Mouse (Mus musculus) hindbrain, embryonic 10.5 days (tissue): Measurements from ENCODE around the gene Glrx. TPM values are rescaled to one million over a fixed set of nuclear protein-coding genes. Genes with fewer than 3 reads are reported as not detected.

Experiments used
- DNase-seq: peaks from one replicate; pipeline ENCODE4 v3.0.0-alpha.2; 2017; ENCODE audit warnings: low spot score
- H3K27ac ChIP-seq: fragments of 300-500 bp; sonication (generic); 2 replicates; pipeline ENCODE4 v1.5.1; 2016; ENCODE audit warnings: mild to moderate bottlenecking, moderate library complexity
- H3K27me3 ChIP-seq: fragments of 300-500 bp; sonication (generic); 2 replicates; pipeline ENCODE4 v1.6.1; 2016; ENCODE audit warnings: mild to moderate bottlenecking; ENCODE audit not compliant: poor library complexity, insufficient read depth, severe bottlenecking
- H3K36me3 ChIP-seq: fragments of 300-500 bp; sonication (generic); 2 replicates; pipeline ENCODE4 v1.6.1; 2016; ENCODE audit warnings: mild to moderate bottlenecking, moderate library complexity
- H3K4me1 ChIP-seq: fragments of 300-500 bp; sonication (generic); replicated peaks from 2 replicates; pipeline ENCODE4 v1.6.1; 2016; ENCODE audit warnings: mild to moderate bottlenecking
- H3K4me3 ChIP-seq: fragments of 300-500 bp; sonication (generic); 2 replicates; pipeline ENCODE4 v1.5.1; 2016; ENCODE audit warnings: mild to moderate bottlenecking, moderate library complexity
- H3K9me3 ChIP-seq: fragments of 300-500 bp; sonication (generic); 2 replicates; pipeline ENCODE4 v1.6.1; 2016; ENCODE audit warnings: mild to moderate bottlenecking, moderate library complexity
- WGBS: fragments of 180-500 bp; shearing (Covaris S2); methylation state at CpG from one replicate; pipeline ENCODE4 v1.1.7; 2016; 5-methylcytosine and 5-hydroxymethylcytosine counted together
- polyA plus RNA-seq: library from polyadenylated mRNA; unstranded; fragments of >200 nt; fragmentation: Nextera tagmentation; extraction: Ambion mirVana; gene quantifications from 2 replicates; pipeline ENCODE4 v1.2.1, GENCODE M21; 2016

The Glrx gene
- 38.4 and 39.9 TPM in 2 replicates for polyA plus RNA-seq

GRCm38 (mm10) chr13:75839719-75840481 lies at the start of gene Glrx:
Gene Glrx, plus strand, starts transcription at chr13:75839868.
- Histone ChIP-seq H3K4me1 (peaks cover 55% of the 10 kb centered on the region), H3K4me3 (peak within 1 kb of the TSS; percentile 62), H3K9me3 (no peaks in the 10 kb centered on the region), H3K36me3 (no peaks in the 10 kb centered on the region), H3K27ac (peak within 1 kb of the TSS; percentile 85), H3K27me3 (no peaks in the 10 kb centered on the region)
- peak; percentile 64 for DNase-seq
- under 1% methylated on average over 12 of the region's 12 CpGs for WGBS

DNA sequence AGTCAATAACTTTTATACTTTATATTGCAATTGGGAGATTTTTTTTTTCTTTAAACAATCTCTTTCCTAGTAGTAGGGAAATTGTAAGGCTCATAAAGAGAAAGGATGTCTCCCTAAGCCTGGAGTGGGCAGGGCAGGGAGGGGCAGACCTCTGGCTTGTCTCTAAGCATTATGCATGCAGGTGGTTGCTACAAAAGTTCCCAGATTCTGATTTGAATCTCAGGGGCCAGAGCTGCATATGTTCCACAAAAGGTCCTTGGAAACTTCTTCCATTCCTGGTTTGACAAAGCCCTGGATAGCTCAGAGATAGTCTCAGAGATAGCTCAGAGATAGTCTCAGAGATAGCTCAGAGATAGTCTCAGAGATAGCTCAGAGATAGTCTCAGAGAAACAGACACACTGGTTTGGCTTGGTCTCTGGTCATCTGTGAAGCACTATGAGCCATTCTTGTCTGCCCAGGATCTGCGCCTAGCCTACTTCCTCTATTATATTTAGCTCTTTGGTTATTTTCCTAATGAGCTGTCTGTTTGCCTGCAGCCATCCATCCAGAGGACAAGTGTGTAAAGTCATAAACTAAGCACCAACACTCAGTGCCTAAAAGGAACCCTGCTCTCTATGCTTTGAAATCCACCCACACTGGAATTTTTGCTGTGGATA lies 49.0 kb upstream of the Glrx start:
- no peaks in the 10 kb centered on the region for H3K4me1 ChIP-seq
- H3K36me3 ChIP-seq = no peaks in the 10 kb centered on the region
- H3K27ac ChIP-seq = no peak overlapping the region
- no peak for DNase-seq
- H3K27me3 ChIP-seq = no peaks in the 10 kb centered on the region
- 89% methylated on average over 1 of the region's 1 CpGs for WGBS
- H3K4me3 ChIP-seq = no peak overlapping the region
- H3K9me3 ChIP-seq = no peaks in the 10 kb centered on the region

DNA sequence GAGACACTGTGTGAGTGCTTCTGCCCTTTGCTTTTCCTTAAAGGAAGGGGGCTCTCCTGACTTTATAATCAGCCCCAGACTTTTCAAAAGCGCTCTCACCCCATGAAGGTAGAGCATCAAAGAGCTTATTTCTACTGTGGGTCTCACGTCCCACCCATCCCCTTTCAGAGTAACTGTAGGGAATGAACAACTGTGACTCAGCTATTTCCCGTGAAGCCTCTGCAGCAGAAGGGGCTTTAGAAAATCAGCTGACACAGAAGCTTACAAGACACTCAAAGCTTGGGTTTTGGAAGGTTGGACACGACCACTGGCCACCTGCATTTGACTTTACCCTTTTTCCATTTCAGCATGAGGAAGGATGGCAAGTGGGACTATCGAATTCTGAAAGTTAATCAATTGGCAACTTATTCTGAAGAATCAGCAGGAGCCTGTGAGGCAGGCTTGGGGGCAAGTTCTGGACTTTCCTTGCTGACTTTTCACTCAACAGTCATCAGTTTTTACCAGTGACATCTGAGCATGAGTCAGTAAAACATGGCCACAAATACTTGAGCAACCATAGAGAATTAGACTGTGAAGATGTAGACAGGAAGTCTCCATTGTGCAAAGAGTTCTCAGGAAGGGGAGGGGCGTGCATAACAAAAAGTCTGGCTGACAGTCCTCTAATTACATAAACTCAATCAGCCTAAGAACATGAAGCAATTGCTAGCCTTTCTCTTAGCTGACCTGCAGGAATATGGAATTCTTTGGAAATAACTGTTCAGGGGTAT lies 45.6 kb upstream of the Glrx start:
- Histone ChIP-seq H3K27me3 (no peaks in the 10 kb centered on the region), H3K4me3 (no peak overlapping the region), H3K9me3 (no peaks in the 10 kb centered on the region), H3K4me1 (0 out of 2 replicates have a peak, but pooled peaks cover 4% of the 10 kb centered on the region), H3K27ac (no peak overlapping the region), H3K36me3 (no peaks in the 10 kb centered on the region)
- 63% methylated on average over 6 of the region's 6 CpGs for WGBS
- DNase-seq = no peak

GRCm38 (mm10) chr13:75797369-75798141 lies 42.1 kb upstream of the Glrx start:
- peak overlapping the region; percentile 38 for H3K4me3 ChIP-seq
- H3K27me3 ChIP-seq = no peaks in the 10 kb centered on the region
- no peaks in the 10 kb centered on the region for H3K9me3 ChIP-seq
- H3K4me1 ChIP-seq = 0 out of 2 replicates have a peak, but pooled peaks cover 4% of the 10 kb centered on the region
- peak; percentile 92 for DNase-seq
- 0 out of 2 replicates have a peak overlapping the region, but pooled peaks have one; percentile 57 for H3K27ac ChIP-seq
- no peaks in the 10 kb centered on the region for H3K36me3 ChIP-seq
- WGBS = 39% methylated on average over 18 of the region's 18 CpGs

DNA sequence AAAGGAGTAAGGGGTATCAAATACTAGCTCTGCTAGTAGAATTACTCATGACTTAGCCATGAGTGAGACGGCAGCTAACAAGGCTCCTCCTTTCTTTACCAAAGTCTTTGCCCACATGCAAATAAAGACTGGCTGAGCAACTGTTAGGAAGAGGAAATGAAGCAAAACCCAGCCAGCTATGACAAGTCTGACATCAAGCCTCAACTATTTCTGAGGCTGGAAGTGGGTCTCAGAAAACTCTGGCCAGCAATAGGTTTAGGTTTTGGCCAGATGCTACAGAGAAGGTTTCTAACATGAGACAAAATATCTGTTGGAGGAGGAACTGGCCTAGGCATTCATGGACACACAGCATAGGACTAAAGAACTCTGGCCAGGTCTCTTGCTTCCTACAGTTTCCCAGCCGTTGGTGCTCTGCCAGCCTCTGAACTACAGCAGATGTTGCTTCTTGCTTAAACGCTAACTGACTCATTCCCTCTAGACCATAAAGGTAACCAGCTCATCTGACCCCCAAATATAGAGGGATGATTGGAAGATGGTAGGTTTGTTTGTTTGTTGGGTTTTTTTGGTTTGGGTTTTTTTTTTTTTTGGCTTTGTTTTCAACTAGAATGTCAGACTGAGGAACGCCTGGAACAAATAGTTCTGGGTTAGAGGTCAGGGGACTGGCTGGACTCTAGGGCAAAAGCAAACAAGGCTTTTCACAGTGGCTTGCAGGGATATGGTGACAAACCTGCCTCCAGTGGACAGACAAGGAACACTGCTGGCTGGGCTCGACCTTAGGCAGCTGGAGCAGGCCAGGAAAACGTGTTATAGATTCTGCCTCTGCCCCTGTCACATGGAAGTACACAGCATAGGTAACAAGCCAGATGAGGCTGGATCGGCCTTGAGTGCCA lies 41.0 kb upstream of the Glrx start:
- 73% methylated on average over 7 of the region's 7 CpGs for WGBS
- no peak for DNase-seq

GRCm38 (mm10) chr13:75799421-75799820 lies 40.2 kb upstream of the Glrx start:
- H3K27me3 ChIP-seq = no peaks in the 10 kb centered on the region
- no peaks in the 10 kb centered on the region for H3K9me3 ChIP-seq
- no peak overlapping the region for H3K27ac ChIP-seq
- H3K36me3 ChIP-seq = no peaks in the 10 kb centered on the region
- no peak overlapping the region for H3K4me3 ChIP-seq
- DNase-seq = no peak
- 0 out of 2 replicates have a peak, but pooled peaks cover 4% of the 10 kb centered on the region for H3K4me1 ChIP-seq
- WGBS = 85% methylated on average over 3 of the region's 3 CpGs

More for the DNA sequence above, 41.0 kb upstream of the Glrx start:
- H3K27me3 ChIP-seq = no peaks in the 10 kb centered on the region
- H3K36me3 ChIP-seq = no peaks in the 10 kb centered on the region
- H3K27ac ChIP-seq = no peak overlapping the region
- H3K4me1 ChIP-seq = 0 out of 2 replicates have a peak, but pooled peaks cover 4% of the 10 kb centered on the region
- no peaks in the 10 kb centered on the region for H3K9me3 ChIP-seq
- H3K4me3 ChIP-seq = no peak overlapping the region

GRCm38 (mm10) chr13:75807969-75808368 lies 31.7 kb upstream of the Glrx start:
- no peak for DNase-seq
- no peaks in the 10 kb centered on the region for H3K4me1 ChIP-seq
- no peaks in the 10 kb centered on the region for H3K9me3 ChIP-seq
- 96% methylated on average over 1 of the region's 1 CpGs for WGBS
- H3K36me3 ChIP-seq = no peaks in the 10 kb centered on the region
- H3K27me3 ChIP-seq = no peaks in the 10 kb centered on the region
- no peak overlapping the region for H3K4me3 ChIP-seq
- H3K27ac ChIP-seq = no peak overlapping the region

DNA sequence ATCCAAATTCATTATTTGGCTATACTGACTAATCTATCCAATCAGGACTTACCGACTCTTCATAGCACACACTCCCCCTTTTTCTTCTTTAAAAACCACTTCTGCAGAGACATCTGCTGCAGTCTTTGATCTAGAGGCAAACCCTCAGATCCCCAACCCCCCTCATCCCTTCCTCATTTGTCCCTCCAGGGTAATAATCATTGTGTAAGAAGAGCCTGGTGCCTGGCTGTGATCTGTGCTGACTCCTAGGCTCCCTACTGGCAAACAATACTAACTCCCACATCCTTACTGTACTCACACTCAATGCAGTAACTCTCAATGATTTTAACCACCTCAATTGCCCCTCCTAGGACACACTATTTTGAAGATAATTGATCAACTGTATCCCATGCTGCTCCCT lies 29.7 kb upstream of the Glrx start:
- Histone ChIP-seq H3K9me3 (no peaks in the 10 kb centered on the region), H3K4me3 (no peak overlapping the region), H3K36me3 (no peaks in the 10 kb centered on the region), H3K27ac (no peak overlapping the region), H3K4me1 (no peaks in the 10 kb centered on the region), H3K27me3 (no peaks in the 10 kb centered on the region)
- no peak for DNase-seq
- WGBS = 90% methylated on average over 1 of the region's 1 CpGs

GRCm38 (mm10) chr13:75817183-75817582 lies 22.5 kb upstream of the Glrx start:
- Histone ChIP-seq H3K27ac (no peak overlapping the region), H3K4me3 (no peak overlapping the region), H3K27me3 (no peaks in the 10 kb centered on the region), H3K4me1 (no peaks in the 10 kb centered on the region), H3K36me3 (no peaks in the 10 kb centered on the region), H3K9me3 (no peaks in the 10 kb centered on the region)
- WGBS = 92% methylated on average over 2 of the region's 2 CpGs
- DNase-seq = no peak

- no peak for DNase-seq
- H3K36me3 ChIP-seq = no peaks in the 10 kb centered on the region
- H3K27me3 ChIP-seq = no peaks in the 10 kb centered on the region
- no peaks in the 10 kb centered on the region for H3K9me3 ChIP-seq
- H3K27ac ChIP-seq = no peak overlapping the region
- H3K4me3 ChIP-seq = no peak overlapping the region
- WGBS = 53% methylated on average over 3 of the region's 3 CpGs
- H3K4me1 ChIP-seq = no peaks in the 10 kb centered on the region
These were observed 21.2 kb upstream of the Glrx start for GRCm38 (mm10) chr13:75818486-75818885.

DNA sequence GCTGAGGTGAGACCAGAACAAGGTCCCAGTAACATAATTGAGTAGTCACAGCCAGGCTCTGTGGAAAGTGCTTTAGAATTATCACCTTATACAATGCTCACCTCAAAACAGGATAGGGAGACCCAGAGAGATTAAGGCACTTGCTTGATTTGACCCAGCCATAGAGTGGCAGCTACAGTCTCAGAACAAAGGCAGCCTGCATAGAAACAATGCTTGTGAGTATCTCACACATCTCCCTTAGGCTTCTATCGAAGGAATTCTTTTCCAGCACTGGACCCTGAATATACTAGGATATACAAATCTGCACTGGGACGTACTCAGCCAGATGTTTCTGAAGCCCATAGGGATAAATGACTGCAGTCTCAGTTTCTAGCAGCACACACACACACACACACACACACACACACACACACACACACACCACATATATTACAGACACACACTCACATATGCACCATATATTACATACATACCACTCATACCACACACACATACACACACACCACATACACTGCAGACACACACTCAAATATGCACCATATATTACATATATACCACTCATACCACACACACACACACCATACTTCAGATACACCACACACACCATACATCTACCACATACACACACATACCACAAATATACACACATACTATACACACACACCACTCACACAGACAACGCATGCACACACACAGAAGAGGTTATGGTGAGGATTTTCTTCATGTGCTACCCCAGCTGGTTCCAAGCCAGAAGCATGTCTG lies 20.5 kb upstream of the Glrx start:
- Histone ChIP-seq H3K27me3 (no peaks in the 10 kb centered on the region), H3K4me1 (no peaks in the 10 kb centered on the region), H3K4me3 (no peak overlapping the region), H3K36me3 (no peaks in the 10 kb centered on the region), H3K27ac (no peak overlapping the region), H3K9me3 (no peaks in the 10 kb centered on the region)
- no peak for DNase-seq
- 79% methylated on average over 3 of the region's 3 CpGs for WGBS
